Mouse (Mus musculus): Measurements from ENCODE around the gene Cd300ld3. TPM values are rescaled to one million over a fixed set of nuclear protein-coding genes. Genes with fewer than 3 reads are reported as not detected.

Cd300ld3 gene
- 1.1 TPM in 1 of 2 replicates, not detected in the other for polyA plus RNA-seq (2012; ENCODE audit: insufficient read depth, low replicate concordance)

- Histone ChIP-seq H3K4me1 (peaks cover 2% of the 10 kb centered on the region; the same call in 1 of the 2 replicates), H3K36me3 (replicated peaks; ENCODE audit: low read length) (no peaks in the 10 kb centered on the region), H3K27me3 (replicated peaks) (peaks cover 19% of the 10 kb centered on the region), H3K4me3 (replicated peaks) (no peak within 1 kb of the TSS), H3K9me3 (no peaks in the 10 kb centered on the region)
- TF ChIP-seq FLI1 (IDR thresholded peaks at IDR 0.05; ENCODE audit: low read length) = no peak
- TF ChIP-seq GATA1 (IDR thresholded peaks at IDR 0.05; ENCODE audit: borderline replicate concordance, low read length) = no peak
These were observed at the start of gene Cd300ld3 for GRCm38 (mm10) chr11:115048259-115048658. Cd300ld3 (minus strand) TSS chr11:115048409.

GRCm38 (mm10) chr11:115092140-115092539, 43.9 kb upstream of the Cd300ld3 start:
- Histone ChIP-seq H3K9me3 (peaks cover 34% of the 10 kb centered on the region), H3K4me3 (replicated peaks) (no peak overlapping the region), H3K4me1 (peaks cover 12% of the 10 kb centered on the region), H3K27me3 (replicated peaks) (peaks cover 53% of the 10 kb centered on the region), H3K36me3 (replicated peaks; ENCODE audit: low read length) (no peaks in the 10 kb centered on the region)
- TF ChIP-seq GATA1 (IDR thresholded peaks at IDR 0.05; ENCODE audit: borderline replicate concordance, low read length) (no peak), FLI1 (IDR thresholded peaks at IDR 0.05; ENCODE audit: low read length) (no peak)

- Histone ChIP-seq H3K4me3 (replicated peaks) (peak within 1 kb of the TSS; percentile 72), H3K36me3 (replicated peaks; ENCODE audit: low read length) (no peaks in the 10 kb centered on the region), H3K9me3 (peaks cover 34% of the 10 kb centered on the region)
These were observed 43.2 kb upstream of the Cd300ld3 start, which contains the start of gene Rab37 for GRCm38 (mm10) chr11:115091362-115091901. Rab37 (plus strand) TSS chr11:115091431.

GRCm38 (mm10) chr11:115089853-115090252, 41.6 kb upstream of the Cd300ld3 start:
- Histone ChIP-seq H3K4me3 (replicated peaks) (no peak overlapping the region), H3K9me3 (peaks cover 34% of the 10 kb centered on the region), H3K4me1 (peaks cover 12% of the 10 kb centered on the region), H3K27me3 (replicated peaks) (peaks cover 59% of the 10 kb centered on the region), H3K36me3 (replicated peaks; ENCODE audit: low read length) (no peaks in the 10 kb centered on the region)
- TF ChIP-seq GATA1 (IDR thresholded peaks at IDR 0.05; ENCODE audit: borderline replicate concordance, low read length) = no peak
- TF ChIP-seq FLI1 (IDR thresholded peaks at IDR 0.05; ENCODE audit: low read length) = no peak

More at GRCm38 (mm10) chr11:115091362-115091901, 43.2 kb upstream of the Cd300ld3 start, which contains the start of gene Rab37:
- Histone ChIP-seq H3K4me1 (peaks cover 12% of the 10 kb centered on the region), H3K27me3 (replicated peaks) (peaks cover 51% of the 10 kb centered on the region)
- TF ChIP-seq FLI1 (IDR thresholded peaks at IDR 0.05; ENCODE audit: low read length) (no peak), GATA1 (IDR thresholded peaks at IDR 0.05; ENCODE audit: borderline replicate concordance, low read length) (no peak)

GRCm38 (mm10) chr11:115086213-115086612, 38.0 kb upstream of the Cd300ld3 start:
- Histone ChIP-seq H3K36me3 (replicated peaks; ENCODE audit: low read length) (no peaks in the 10 kb centered on the region), H3K9me3 (peaks cover 14% of the 10 kb centered on the region), H3K4me3 (replicated peaks) (no peak overlapping the region), H3K4me1 (peaks cover 15% of the 10 kb centered on the region), H3K27me3 (replicated peaks) (peaks cover 55% of the 10 kb centered on the region)
- TF ChIP-seq GATA1 (IDR thresholded peaks at IDR 0.05; ENCODE audit: borderline replicate concordance, low read length) (no peak), FLI1 (IDR thresholded peaks at IDR 0.05; ENCODE audit: low read length) (no peak)

GRCm38 (mm10) chr11:115085064-115085463, 36.9 kb upstream of the Cd300ld3 start:
- H3K27me3 ChIP-seq (replicated peaks) = peaks cover 44% of the 10 kb centered on the region
- TF ChIP-seq FLI1 (IDR thresholded peaks at IDR 0.05; ENCODE audit: low read length) (no peak), GATA1 (IDR thresholded peaks at IDR 0.05; ENCODE audit: borderline replicate concordance, low read length) (no peak)
- no peak overlapping the region for H3K4me3 ChIP-seq (replicated peaks)
- H3K4me1 ChIP-seq = peaks cover 21% of the 10 kb centered on the region
- peaks cover 3% of the 10 kb centered on the region for H3K9me3 ChIP-seq
- H3K36me3 ChIP-seq (replicated peaks; ENCODE audit: low read length) = no peaks in the 10 kb centered on the region

GRCm38 (mm10) chr11:115084595-115084994, 36.4 kb upstream of the Cd300ld3 start:
- Histone ChIP-seq H3K4me1 (peaks cover 22% of the 10 kb centered on the region), H3K4me3 (replicated peaks) (no peak overlapping the region), H3K36me3 (replicated peaks; ENCODE audit: low read length) (no peaks in the 10 kb centered on the region), H3K9me3 (0 out of 2 replicates have a peak, but pooled peaks cover 2% of the 10 kb centered on the region), H3K27me3 (replicated peaks) (peaks cover 41% of the 10 kb centered on the region)
- TF ChIP-seq GATA1 (IDR thresholded peaks at IDR 0.05; ENCODE audit: borderline replicate concordance, low read length) (no peak), FLI1 (IDR thresholded peaks at IDR 0.05; ENCODE audit: low read length) (no peak)

GRCm38 (mm10) chr11:115083376-115084139, 35.3 kb upstream of the Cd300ld3 start:
- no peak overlapping the region for H3K4me3 ChIP-seq (replicated peaks)
- H3K27me3 ChIP-seq (replicated peaks) = peaks cover 40% of the 10 kb centered on the region
- H3K36me3 ChIP-seq (replicated peaks; ENCODE audit: low read length) = no peaks in the 10 kb centered on the region
- peaks cover 33% of the 10 kb centered on the region for H3K4me1 ChIP-seq
- TF ChIP-seq FLI1 (IDR thresholded peaks at IDR 0.05; ENCODE audit: low read length) (no peak), GATA1 (IDR thresholded peaks at IDR 0.05; ENCODE audit: borderline replicate concordance, low read length) (no peak)
- H3K9me3 ChIP-seq = peaks cover 9% of the 10 kb centered on the region

GRCm38 (mm10) chr11:115082196-115082595, 34.0 kb upstream of the Cd300ld3 start:
- TF ChIP-seq GATA1 (IDR thresholded peaks at IDR 0.05; ENCODE audit: borderline replicate concordance, low read length) = no peak
- TF ChIP-seq FLI1 (IDR thresholded peaks at IDR 0.05; ENCODE audit: low read length) = no peak
- Histone ChIP-seq H3K9me3 (peaks cover 9% of the 10 kb centered on the region), H3K4me3 (replicated peaks) (no peak overlapping the region), H3K4me1 (peaks cover 46% of the 10 kb centered on the region), H3K27me3 (replicated peaks) (peaks cover 41% of the 10 kb centered on the region), H3K36me3 (replicated peaks; ENCODE audit: low read length) (no peaks in the 10 kb centered on the region)

GRCm38 (mm10) chr11:115081373-115081772, 33.2 kb upstream of the Cd300ld3 start:
- TF ChIP-seq GATA1 (IDR thresholded peaks at IDR 0.05; ENCODE audit: borderline replicate concordance, low read length) = no peak
- TF ChIP-seq FLI1 (IDR thresholded peaks at IDR 0.05; ENCODE audit: low read length) = no peak
- Histone ChIP-seq H3K4me1 (peaks cover 53% of the 10 kb centered on the region), H3K36me3 (replicated peaks; ENCODE audit: low read length) (no peaks in the 10 kb centered on the region), H3K9me3 (peaks cover 9% of the 10 kb centered on the region), H3K27me3 (replicated peaks) (peaks cover 37% of the 10 kb centered on the region), H3K4me3 (replicated peaks) (no peak overlapping the region)

Data from megakaryocyte, embryonic 14.5 days (primary cell).